Mouse (Mus musculus) hindbrain, embryonic 15.5 days (tissue): Measurements from ENCODE around the gene Smug1. TPM values are rescaled to one million over a fixed set of nuclear protein-coding genes. Genes with fewer than 3 reads are reported as not detected.

Source experiments
- ATAC-seq: fragments of 200-750 bp; cut with Nextera tagmentation; 2 replicates; pipeline ENCODE4 v1.8.0; 2017; ENCODE audit warnings: low read depth, moderate number of reproducible peaks, moderate TSS enrichment; ENCODE audit not compliant: low FRiP score
- H3K27ac ChIP-seq: fragments of 300-500 bp; sonication (generic); replicated peaks from 2 replicates; pipeline ENCODE4 v1.5.1; 2015; ENCODE audit warnings: mild to moderate bottlenecking, inconsistent platforms
- H3K27me3 ChIP-seq: fragments of 300-500 bp; sonication (generic); 2 replicates; pipeline ENCODE4 v1.6.1; 2015; ENCODE audit warnings: control low read depth, inconsistent platforms
- H3K36me3 ChIP-seq: fragments of 300-500 bp; sonication (generic); 2 replicates; pipeline ENCODE4 v1.6.1; 2015; ENCODE audit warnings: control low read depth, inconsistent platforms
- H3K4me1 ChIP-seq: fragments of 300-500 bp; sonication (generic); replicated peaks from 2 replicates; pipeline ENCODE4 v1.6.1; 2015; ENCODE audit warnings: control low read depth, inconsistent platforms
- H3K4me2 ChIP-seq: fragments of 300-500 bp; sonication (generic); 2 replicates; pipeline ENCODE4 v1.6.1; 2015; ENCODE audit warnings: moderate library complexity, mild to moderate bottlenecking, inconsistent platforms
- H3K4me3 ChIP-seq: fragments of 300-500 bp; sonication (generic); 2 replicates; pipeline ENCODE4 v1.5.1; 2015; ENCODE audit warnings: mild to moderate bottlenecking, inconsistent platforms
- H3K9ac ChIP-seq: fragments of 300-500 bp; sonication (generic); 2 replicates; pipeline ENCODE4 v1.6.1; 2015; ENCODE audit warnings: inconsistent platforms
- H3K9me3 ChIP-seq: fragments of 300-500 bp; sonication (generic); 2 replicates; pipeline ENCODE4 v1.6.1; 2016; ENCODE audit warnings: control low read depth, inconsistent platforms
- WGBS: fragments of 180-500 bp; shearing (Covaris S2); methylation state at CpG from one replicate; pipeline ENCODE4 v1.1.7; 2015; 5-methylcytosine and 5-hydroxymethylcytosine counted together
- polyA plus RNA-seq: library from polyadenylated mRNA; unstranded; fragments of >200 nt; fragmentation: Nextera tagmentation; extraction: Ambion mirVana; gene quantifications from 2 replicates; pipeline ENCODE4 v1.2.1, GENCODE M21; 2015

The Smug1 gene
- polyA plus RNA-seq, 1 experiment from 2014 or later = 31.1 TPM

DNA sequence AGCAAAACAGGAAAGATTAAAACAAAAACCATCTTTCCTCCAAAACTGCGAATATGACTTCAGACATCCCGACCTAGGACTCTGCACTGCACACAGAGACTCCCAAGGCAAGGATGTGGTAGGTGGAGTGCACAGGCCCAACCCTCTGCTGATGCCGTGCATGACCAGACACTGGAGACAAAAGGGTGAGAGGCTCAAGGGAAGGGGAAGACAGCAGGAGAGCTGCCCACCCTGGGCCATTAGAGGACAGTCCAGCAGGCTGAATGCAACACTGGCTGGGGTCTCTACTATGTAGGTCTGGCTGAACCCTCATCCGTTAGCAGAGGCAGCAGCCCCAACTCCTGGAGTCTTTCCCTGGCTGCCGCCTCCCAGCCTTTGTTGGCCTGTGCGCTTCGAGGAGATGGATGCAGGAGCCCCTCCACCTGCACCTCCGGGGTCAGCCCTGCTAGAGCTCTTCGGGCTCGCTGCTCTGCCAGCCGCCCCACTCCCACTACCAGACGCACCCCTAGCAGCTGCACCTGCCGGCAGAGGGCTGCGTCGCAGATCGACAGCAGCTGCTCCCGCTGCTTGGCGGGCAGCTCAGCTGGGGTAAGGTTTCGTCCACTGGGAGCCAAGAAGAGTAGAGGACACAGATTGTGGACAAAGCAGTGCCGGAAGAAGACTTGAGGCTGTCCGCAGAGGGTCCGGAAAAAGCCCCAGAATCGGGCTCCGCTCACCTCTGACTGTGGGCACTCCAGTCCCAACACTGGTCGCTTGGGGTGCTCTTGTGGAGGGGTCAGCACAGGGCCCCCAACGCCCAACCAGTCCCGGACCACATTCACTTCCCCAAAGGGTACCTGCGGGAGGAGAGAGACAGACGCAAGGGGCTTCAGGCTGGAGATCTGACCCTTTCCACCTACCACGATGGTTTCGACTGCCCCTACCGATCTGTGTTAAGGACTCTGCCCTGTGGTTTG lies 11.2 kb downstream of the Smug1 start:
- H3K27ac ChIP-seq = no peak overlapping the region
- no peak; the same call in 1 of the 2 replicates for ATAC-seq
- WGBS = 24% methylated on average over 32 of the region's 32 CpGs
- peaks cover 10% of the 10 kb centered on the region for H3K4me1 ChIP-seq
- no peaks in the 10 kb centered on the region for H3K27me3 ChIP-seq
- no peaks in the 10 kb centered on the region for H3K9me3 ChIP-seq
- H3K9ac ChIP-seq = no peak overlapping the region
- no peak overlapping the region for H3K4me2 ChIP-seq
- H3K36me3 ChIP-seq = no peaks in the 10 kb centered on the region
- no peak overlapping the region for H3K4me3 ChIP-seq

GRCm38 (mm10) chr15:103152890-103153610 lies 13.8 kb downstream of the Smug1 start:
- Histone ChIP-seq H3K27me3 (no peaks in the 10 kb centered on the region), H3K27ac (no peak overlapping the region), H3K9me3 (no peaks in the 10 kb centered on the region), H3K4me2 (no peak overlapping the region), H3K9ac (no peak overlapping the region), H3K36me3 (no peaks in the 10 kb centered on the region), H3K4me3 (no peak overlapping the region), H3K4me1 (peaks cover 14% of the 10 kb centered on the region)
- no peak for ATAC-seq
- 86% methylated on average over 4 of the region's 4 CpGs for WGBS

- no peak overlapping the region for H3K4me2 ChIP-seq
- H3K36me3 ChIP-seq = no peaks in the 10 kb centered on the region
- H3K9ac ChIP-seq = no peak overlapping the region
- no peak overlapping the region for H3K4me3 ChIP-seq
- H3K4me1 ChIP-seq = peaks cover 21% of the 10 kb centered on the region
- H3K27ac ChIP-seq = no peak overlapping the region
- H3K27me3 ChIP-seq = no peaks in the 10 kb centered on the region
- no peak for ATAC-seq
- no peaks in the 10 kb centered on the region for H3K9me3 ChIP-seq
- 87% methylated on average over 3 of the region's 3 CpGs for WGBS
Measured at GRCm38 (mm10) chr15:103152371-103152770, 14.5 kb downstream of the Smug1 start.

DNA sequence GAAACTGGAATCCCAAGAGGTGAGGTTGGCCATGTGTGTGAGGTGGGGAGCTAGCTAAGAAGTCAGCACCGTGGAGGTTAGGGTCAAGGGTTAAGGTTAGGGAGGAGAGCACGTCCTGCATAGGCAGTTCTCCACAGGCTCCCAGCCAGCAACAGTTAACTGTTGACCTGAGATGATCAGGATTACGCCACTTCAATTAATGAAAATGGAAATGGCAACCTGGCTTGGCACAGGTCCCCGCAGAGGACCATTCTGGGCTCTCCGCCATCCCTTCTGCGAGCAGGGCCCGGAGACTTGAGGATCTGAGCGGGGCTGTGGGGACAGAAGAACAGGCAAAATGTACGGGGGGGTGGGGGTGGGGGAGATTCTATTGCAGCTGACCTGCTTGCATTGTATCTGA lies 19.1 kb downstream of the Smug1 start:
- peak overlapping the region; percentile 50; the same call in 1 of the 2 replicates for H3K9ac ChIP-seq
- 26% methylated on average over 9 of the region's 9 CpGs for WGBS

GRCm38 (mm10) chr15:103147422-103147690 lies 19.5 kb downstream of the Smug1 start:
- Histone ChIP-seq H3K4me3 (peak overlapping the region; percentile 44), H3K4me1 (peaks cover 32% of the 10 kb centered on the region), H3K27me3 (peaks cover 6% of the 10 kb centered on the region; the same call in 1 of the 2 replicates), H3K9ac (peak overlapping the region; percentile 50), H3K4me2 (peak overlapping the region; percentile 83), H3K36me3 (no peaks in the 10 kb centered on the region), H3K9me3 (no peaks in the 10 kb centered on the region), H3K27ac (peak overlapping the region; percentile 91)
- WGBS = 5% methylated on average over 3 of the region's 3 CpGs
- peak; percentile 33 for ATAC-seq

More for the DNA sequence above, 19.1 kb downstream of the Smug1 start:
- no peak for ATAC-seq
- Histone ChIP-seq H3K4me2 (peak overlapping the region; percentile 83), H3K4me1 (peaks cover 32% of the 10 kb centered on the region), H3K27ac (peak overlapping the region; percentile 91), H3K36me3 (no peaks in the 10 kb centered on the region), H3K27me3 (peaks cover 6% of the 10 kb centered on the region; the same call in 1 of the 2 replicates), H3K9me3 (no peaks in the 10 kb centered on the region), H3K4me3 (no peak overlapping the region)

DNA sequence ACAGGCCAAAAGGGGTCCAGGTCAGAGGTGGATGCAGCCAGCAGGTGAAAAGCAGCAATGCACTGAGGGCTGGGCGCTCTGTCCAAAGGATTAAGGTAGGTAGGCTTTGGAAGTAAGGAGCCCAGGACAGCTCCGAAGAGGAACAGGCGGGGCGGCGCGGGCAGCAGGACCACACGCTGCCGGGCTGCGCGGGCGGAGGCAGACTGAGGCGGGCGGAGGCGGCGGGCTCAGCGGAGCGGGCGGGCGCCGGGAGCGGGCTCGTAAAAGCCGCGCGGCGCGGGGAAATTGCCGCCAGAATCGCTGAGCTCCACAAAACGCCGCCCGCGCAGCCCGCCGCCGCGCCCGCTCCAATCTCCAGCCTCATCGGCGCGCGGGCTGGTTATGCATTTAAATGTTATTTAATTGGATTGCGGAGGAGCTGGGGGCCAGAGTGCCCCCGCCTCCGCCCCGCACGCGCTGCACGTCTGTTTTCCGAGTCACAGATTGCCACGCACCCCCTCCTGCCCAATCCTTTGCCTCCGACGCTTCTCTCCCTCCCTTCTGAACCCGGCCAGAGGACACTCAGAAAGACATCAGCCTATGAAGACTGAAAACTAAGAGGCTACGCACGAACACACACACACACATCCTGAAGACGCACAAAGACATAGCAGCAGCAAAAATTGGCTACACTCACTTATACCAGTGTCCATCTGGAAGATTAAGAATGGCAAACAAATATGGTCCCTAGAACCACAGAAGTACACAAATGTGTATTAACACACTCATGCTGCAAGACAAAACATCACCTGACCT lies 20.1 kb downstream of the Smug1 start:
- under 1% methylated on average over 53 of the region's 57 CpGs for WGBS
- peak; percentile 75 for ATAC-seq

GRCm38 (mm10) chr15:103145635-103146299 lies 21.1 kb downstream of the Smug1 start:
- no peak overlapping the region; the same call in 1 of the 2 replicates for H3K4me3 ChIP-seq

More for the DNA sequence above, 20.1 kb downstream of the Smug1 start:
- Histone ChIP-seq H3K27me3 (peaks cover 6% of the 10 kb centered on the region; the same call in 1 of the 2 replicates), H3K27ac (peak overlapping the region; percentile 91), H3K9ac (peak overlapping the region; percentile 50), H3K36me3 (no peaks in the 10 kb centered on the region), H3K4me3 (peak overlapping the region; percentile 44), H3K4me1 (peaks cover 32% of the 10 kb centered on the region), H3K9me3 (no peaks in the 10 kb centered on the region), H3K4me2 (peak overlapping the region; percentile 83)

DNA sequence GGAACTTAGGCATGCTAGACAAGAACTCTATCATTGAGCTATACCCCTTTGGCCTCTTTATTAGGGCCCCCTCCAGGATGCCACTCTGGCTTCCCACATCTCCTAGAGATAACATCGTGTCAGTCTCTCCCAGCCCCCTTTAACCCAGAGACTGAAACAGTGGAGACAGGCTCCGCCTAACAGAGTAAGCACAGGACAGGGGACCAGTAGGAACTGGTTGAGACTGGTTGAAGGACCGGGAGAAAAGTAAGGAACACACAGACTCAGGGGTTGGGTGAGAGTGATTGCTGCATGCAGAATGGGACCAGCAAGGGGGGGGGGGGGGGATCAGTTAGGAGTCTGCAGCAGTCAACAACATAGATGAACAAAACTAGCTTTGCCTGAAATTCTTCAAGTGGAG lies 22.7 kb downstream of the Smug1 start:
- H3K4me3 ChIP-seq = no peak overlapping the region
- no peak overlapping the region for H3K4me2 ChIP-seq
- no peak overlapping the region for H3K9ac ChIP-seq
- no peak for ATAC-seq
- no peaks in the 10 kb centered on the region for H3K9me3 ChIP-seq
- WGBS = 41% methylated on average over 3 of the region's 3 CpGs
- no peak overlapping the region for H3K27ac ChIP-seq
- H3K4me1 ChIP-seq = peaks cover 32% of the 10 kb centered on the region
- no peaks in the 10 kb centered on the region for H3K36me3 ChIP-seq
- peaks cover 12% of the 10 kb centered on the region; the same call in 1 of the 2 replicates for H3K27me3 ChIP-seq

More at GRCm38 (mm10) chr15:103145635-103146299, 21.1 kb downstream of the Smug1 start:
- no peak overlapping the region for H3K9ac ChIP-seq
- peak overlapping the region; percentile 83 for H3K4me2 ChIP-seq
- WGBS = 56% methylated on average over 11 of the region's 11 CpGs
- ATAC-seq = no peak
- H3K27ac ChIP-seq = peak overlapping the region; percentile 91
- no peaks in the 10 kb centered on the region for H3K9me3 ChIP-seq
- H3K27me3 ChIP-seq = peaks cover 9% of the 10 kb centered on the region; the same call in 1 of the 2 replicates
- H3K4me1 ChIP-seq = peaks cover 32% of the 10 kb centered on the region
- H3K36me3 ChIP-seq = no peaks in the 10 kb centered on the region

DNA sequence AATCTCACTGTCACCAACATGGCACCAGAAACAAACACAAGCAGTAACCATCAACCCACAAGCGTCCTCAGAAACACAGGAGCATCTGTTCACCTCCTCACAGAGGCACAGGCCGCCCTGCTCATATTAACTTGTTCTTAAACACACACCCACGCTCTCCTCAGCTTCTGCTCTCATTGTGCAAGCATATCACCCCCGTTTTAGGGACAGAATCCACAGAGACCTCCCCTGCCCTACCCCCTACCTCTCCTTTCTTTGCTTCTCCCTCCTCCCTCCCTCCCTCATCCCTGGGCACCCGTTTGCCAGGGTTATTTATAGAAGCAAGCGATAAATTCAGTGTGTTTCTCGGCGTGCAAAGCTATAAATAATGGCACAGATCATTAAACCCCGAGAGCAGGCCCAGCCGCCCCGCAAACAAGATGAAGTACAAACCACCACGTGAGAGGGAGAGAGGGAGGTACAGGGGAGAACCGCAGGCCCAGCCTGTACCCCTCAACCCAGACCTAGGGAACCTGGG lies 31.4 kb downstream of the Smug1 start:
- H3K9me3 ChIP-seq = no peaks in the 10 kb centered on the region
- H3K27me3 ChIP-seq = peaks cover 8% of the 10 kb centered on the region
- H3K4me2 ChIP-seq = peak overlapping the region; percentile 4; the same call in 1 of the 2 replicates
- WGBS = 18% methylated on average over 13 of the region's 13 CpGs
- peaks cover 43% of the 10 kb centered on the region for H3K4me1 ChIP-seq
- peak overlapping the region; percentile 87 for H3K27ac ChIP-seq
- ATAC-seq = peak; percentile 51
- H3K9ac ChIP-seq = no peak overlapping the region
- no peaks in the 10 kb centered on the region for H3K36me3 ChIP-seq
- H3K4me3 ChIP-seq = no peak overlapping the region

DNA sequence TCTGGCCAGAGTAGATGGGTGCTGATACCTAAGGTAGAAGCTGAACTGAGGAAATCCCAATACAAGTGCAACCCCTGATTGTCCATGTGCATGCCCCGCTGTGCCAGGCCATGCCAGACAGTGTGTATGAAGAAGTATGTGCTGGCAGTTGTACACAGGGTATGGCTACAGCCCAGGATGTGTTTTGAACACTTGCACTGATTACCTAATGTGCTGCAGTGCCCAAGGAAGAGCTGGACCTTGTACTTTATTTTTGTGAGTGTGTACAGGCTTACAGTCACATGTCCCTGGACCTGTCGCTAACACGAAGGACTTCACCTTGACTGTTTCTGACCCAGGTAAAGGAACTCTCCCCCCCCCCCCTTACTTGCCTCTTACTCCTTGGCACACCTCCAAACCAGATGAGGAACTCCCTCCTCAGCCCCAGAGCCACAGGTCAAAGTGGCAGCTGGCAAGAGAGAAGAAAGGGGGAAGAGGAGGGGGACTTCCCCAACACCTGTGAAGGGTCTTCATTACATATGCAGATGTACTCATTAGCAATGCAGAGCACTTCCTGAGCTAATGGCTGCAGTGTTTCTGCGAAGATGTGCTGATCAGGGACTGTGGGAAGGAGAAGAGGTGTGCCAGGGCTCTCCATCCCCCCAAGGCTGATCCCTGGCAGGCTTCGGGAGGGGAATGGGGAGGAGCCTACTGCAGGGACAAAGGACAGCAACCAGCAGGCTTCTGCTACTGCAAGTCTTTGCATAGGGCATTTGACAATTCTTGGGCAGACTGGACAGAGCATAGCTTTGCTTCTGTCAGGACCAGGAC lies 32.4 kb downstream of the Smug1 start:
- peak overlapping the region; percentile 87 for H3K27ac ChIP-seq
- 27% methylated on average over 5 of the region's 5 CpGs for WGBS
- no peak overlapping the region for H3K9ac ChIP-seq
- H3K36me3 ChIP-seq = no peaks in the 10 kb centered on the region
- no peak overlapping the region for H3K4me3 ChIP-seq
- H3K9me3 ChIP-seq = no peaks in the 10 kb centered on the region
- 0 out of 2 replicates have a peak overlapping the region, but pooled peaks have one; percentile 4 for H3K4me2 ChIP-seq
- ATAC-seq = peak; percentile 35
- peaks cover 8% of the 10 kb centered on the region for H3K27me3 ChIP-seq
- H3K4me1 ChIP-seq = peaks cover 43% of the 10 kb centered on the region
